Mouse (Mus musculus) erythroblast, embryonic 14.5 days (primary cell): ENCODE data around the gene Sox30. TPM values are rescaled to one million over a fixed set of nuclear protein-coding genes. Genes with fewer than 3 reads are reported as not detected.

Experiments used
- H3K27me3 ChIP-seq: 2 replicates; pipeline ENCODE4 v1.6.1; 2012; ENCODE audit warnings: inconsistent platforms; ENCODE audit not compliant: control insufficient read depth
- H3K36me3 ChIP-seq: 2 replicates; pipeline ENCODE4 v1.6.1; 2012; ENCODE audit warnings: mild to moderate bottlenecking, inconsistent platforms; ENCODE audit not compliant: control insufficient read depth
- H3K4me1 ChIP-seq: 2 replicates; pipeline ENCODE4 v1.6.1; 2012; ENCODE audit warnings: inconsistent platforms; ENCODE audit not compliant: control insufficient read depth
- H3K4me3 ChIP-seq: replicated peaks from 2 replicates; pipeline ENCODE3; 2012; ENCODE audit warnings: moderate library complexity, mild to moderate bottlenecking, inconsistent platforms
- H3K9me3 ChIP-seq: 2 replicates; pipeline ENCODE4 v1.6.1; 2012; ENCODE audit warnings: low read length, inconsistent platforms, mixed read lengths; ENCODE audit not compliant: control insufficient read depth
- GATA1 ChIP-seq: IDR thresholded peaks from 2 replicates; pipeline ENCODE4 v1.6.1; 2012; ENCODE audit warnings: low read length, inconsistent platforms, mixed read lengths
- TAL1 ChIP-seq: IDR thresholded peaks from 3 replicates; pipeline ENCODE4 v1.6.1; 2012; ENCODE audit warnings: low read length, inconsistent platforms, mixed read lengths
- polyA plus RNA-seq: library from polyadenylated mRNA; stranded (reverse); fragments of >175 nt; gene quantifications from 2 replicates; pipeline ENCODE4 v1.2.3, GENCODE M21; 2012

Sox30 gene
- polyA plus RNA-seq, 1 experiment: not detected

DNA sequence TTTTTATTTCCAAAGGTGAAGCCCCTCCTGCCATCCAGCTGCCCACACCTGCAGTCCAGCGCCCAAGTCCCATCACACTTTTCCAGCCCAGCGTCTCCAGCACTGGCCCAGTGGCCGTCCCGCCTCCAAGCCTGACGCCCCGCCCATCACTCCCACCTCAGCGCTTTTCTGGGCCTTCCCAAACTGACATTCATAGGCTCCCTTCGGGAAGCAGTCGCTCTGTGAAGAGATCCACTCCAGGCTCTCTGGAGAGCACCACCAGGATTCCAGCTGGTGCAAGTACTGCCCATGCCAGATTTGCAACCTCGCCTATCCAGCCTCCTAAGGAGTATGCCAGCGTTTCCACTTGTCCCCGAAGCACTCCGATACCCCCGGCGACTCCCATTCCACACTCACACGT lies 11.5 kb downstream of the Sox30 start:
- no peaks in the 10 kb centered on the region for H3K36me3 ChIP-seq
- TF ChIP-seq GATA1 (no peak), TAL1 (no peak)
- H3K27me3 ChIP-seq: peaks cover 7% of the 10 kb centered on the region
- H3K4me1 ChIP-seq: no peaks in the 10 kb centered on the region; the same call in 1 of the 2 replicates
- no peaks in the 10 kb centered on the region for H3K9me3 ChIP-seq
- no peak overlapping the region for H3K4me3 ChIP-seq

DNA sequence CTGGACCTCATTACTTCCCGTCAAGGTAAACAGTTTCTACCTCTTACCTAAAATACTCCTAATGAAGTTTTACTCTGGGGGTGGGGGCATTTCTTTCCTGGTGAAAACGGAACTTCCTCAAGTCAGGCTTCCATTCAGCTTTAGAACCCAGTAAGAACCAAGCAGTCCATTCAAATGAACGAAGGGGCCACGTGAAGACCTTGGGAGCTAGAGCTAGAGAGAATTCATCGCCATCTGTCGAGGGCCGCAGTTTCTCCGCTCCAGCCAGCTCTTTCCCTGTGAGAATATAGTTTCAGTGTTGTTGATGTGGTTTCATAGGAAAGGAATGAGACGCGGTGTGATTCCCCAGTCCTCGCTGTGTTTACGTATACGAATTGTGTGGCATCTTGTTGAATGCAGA lies 12.0 kb downstream of the Sox30 start:
- Histone ChIP-seq H3K36me3 (no peaks in the 10 kb centered on the region), H3K9me3 (no peaks in the 10 kb centered on the region), H3K27me3 (peaks cover 7% of the 10 kb centered on the region), H3K4me1 (no peaks in the 10 kb centered on the region; the same call in 1 of the 2 replicates), H3K4me3 (no peak overlapping the region)
- TF ChIP-seq TAL1 (no peak), GATA1 (no peak)

DNA sequence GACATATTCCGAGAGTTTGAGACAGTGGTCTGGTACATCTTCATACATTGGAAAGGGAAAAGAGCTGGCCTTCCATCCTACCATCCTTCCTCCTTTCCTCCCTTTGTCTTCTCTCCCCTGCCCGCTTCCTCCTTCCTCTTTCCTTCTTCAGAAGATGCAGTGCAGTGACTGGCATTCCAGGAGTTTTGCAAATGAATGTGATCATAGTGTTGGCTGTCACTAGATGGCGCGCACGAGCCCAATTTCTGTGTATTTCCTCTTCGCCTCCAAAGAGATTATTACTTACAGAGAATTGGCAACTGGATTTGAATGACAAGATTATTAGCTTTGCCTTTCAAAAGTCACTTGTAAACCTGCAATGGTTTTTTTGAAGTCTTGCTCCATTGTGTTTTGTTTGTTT lies 36.0 kb downstream of the Sox30 start:
- Histone ChIP-seq H3K4me3 (no peak overlapping the region), H3K9me3 (no peaks in the 10 kb centered on the region), H3K4me1 (no peaks in the 10 kb centered on the region), H3K36me3 (no peaks in the 10 kb centered on the region), H3K27me3 (no peaks in the 10 kb centered on the region)
- TF ChIP-seq GATA1 (no peak), TAL1 (no peak)

DNA sequence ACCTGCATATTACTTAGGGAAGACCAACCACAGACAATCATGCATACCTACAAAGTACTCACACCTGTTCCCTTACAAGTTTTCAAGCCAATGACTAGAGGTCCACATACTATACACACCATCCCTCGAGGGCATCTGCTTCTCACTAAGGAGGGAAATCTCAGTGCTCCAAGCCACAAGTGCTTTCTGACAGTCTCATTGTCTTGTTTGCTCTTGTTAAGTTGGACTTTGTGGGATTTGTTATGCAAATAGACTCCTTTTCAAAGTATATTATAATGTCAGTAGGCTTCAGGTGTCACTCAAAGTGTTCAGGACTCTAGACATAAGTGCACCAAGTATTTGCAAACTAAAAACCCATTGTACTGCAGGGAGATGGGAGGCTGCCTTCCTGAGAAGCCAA lies 40.1 kb downstream of the Sox30 start:
- H3K4me3 ChIP-seq: no peak overlapping the region
- H3K36me3 ChIP-seq: no peaks in the 10 kb centered on the region
- H3K4me1 ChIP-seq: no peaks in the 10 kb centered on the region
- no peaks in the 10 kb centered on the region for H3K9me3 ChIP-seq
- no peaks in the 10 kb centered on the region for H3K27me3 ChIP-seq
- TF ChIP-seq GATA1 (no peak), TAL1 (no peak)

DNA sequence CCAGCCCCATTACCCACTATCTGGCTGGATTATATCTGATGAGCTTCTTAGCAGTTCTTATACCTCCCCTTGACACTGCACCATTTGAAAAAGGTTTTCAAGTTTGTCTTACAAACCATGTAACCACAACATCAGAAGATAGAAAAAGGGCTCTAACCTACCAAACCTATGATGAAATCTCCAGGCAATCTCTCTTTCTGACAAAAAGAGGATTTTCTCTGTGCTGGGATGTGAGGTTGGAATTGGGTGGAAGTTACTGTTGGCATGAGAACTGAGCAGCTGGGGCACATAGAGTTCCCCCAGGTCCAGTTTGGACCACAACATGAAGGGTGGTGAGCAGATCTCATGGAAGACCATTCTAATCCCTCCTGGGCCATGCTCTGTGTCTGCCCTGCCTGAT lies 41.7 kb downstream of the Sox30 start:
- Histone ChIP-seq H3K4me1 (no peaks in the 10 kb centered on the region), H3K36me3 (no peaks in the 10 kb centered on the region)
- TF ChIP-seq GATA1: no peak
- no peak for TF ChIP-seq TAL1

DNA sequence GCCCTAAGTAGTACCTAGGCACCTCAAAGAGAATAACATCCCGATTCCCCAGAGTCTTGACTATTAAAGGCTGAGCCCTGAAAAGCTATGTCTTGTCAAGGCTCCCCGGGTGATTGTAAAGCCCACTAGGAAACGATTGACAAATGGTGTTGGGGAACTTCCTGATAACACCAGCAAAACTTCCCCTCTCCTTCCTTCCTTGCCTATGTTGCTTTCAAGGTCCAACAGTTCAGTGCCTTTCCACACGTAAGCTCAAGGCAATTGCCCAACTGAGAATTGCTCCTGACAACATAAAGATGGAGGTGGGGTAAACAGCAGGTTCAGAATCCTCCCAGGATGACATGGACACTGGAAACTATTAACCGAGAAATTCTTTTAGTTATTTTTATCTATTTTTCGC lies 42.9 kb downstream of the Sox30 start:
- Histone ChIP-seq H3K4me1 (no peaks in the 10 kb centered on the region), H3K9me3 (no peaks in the 10 kb centered on the region), H3K27me3 (no peaks in the 10 kb centered on the region), H3K4me3 (no peak overlapping the region), H3K36me3 (no peaks in the 10 kb centered on the region)
- TF ChIP-seq GATA1 (no peak), TAL1 (no peak)

More for the DNA sequence above, 41.7 kb downstream of the Sox30 start:
- Histone ChIP-seq H3K9me3 (no peaks in the 10 kb centered on the region), H3K27me3 (no peaks in the 10 kb centered on the region), H3K4me3 (no peak overlapping the region)

DNA sequence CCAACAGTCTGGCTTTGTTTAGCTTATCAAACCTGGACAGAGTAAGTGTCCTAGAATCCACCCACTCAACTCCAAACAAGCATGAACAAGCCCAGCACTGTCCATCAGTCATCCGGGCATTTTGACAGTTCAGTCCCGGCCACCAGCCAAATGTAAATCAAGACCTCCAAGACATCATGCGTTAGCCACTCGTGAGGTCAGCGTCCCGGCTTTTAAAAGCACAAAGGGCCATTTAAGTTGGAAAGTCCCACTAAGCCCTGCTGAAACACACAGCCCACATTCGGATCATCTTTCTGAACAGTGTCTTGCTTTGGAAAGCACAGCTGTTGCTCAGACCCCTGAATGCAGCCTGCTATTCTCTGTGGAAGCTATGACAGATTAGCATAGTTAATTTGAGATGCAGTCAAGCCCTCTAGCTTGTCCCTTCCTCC lies 45.9 kb downstream of the Sox30 start:
- Histone ChIP-seq H3K27me3 (no peaks in the 10 kb centered on the region), H3K36me3 (no peaks in the 10 kb centered on the region), H3K4me3 (no peak overlapping the region), H3K4me1 (no peaks in the 10 kb centered on the region), H3K9me3 (no peaks in the 10 kb centered on the region)
- TF ChIP-seq GATA1 (no peak), TAL1 (no peak)

DNA sequence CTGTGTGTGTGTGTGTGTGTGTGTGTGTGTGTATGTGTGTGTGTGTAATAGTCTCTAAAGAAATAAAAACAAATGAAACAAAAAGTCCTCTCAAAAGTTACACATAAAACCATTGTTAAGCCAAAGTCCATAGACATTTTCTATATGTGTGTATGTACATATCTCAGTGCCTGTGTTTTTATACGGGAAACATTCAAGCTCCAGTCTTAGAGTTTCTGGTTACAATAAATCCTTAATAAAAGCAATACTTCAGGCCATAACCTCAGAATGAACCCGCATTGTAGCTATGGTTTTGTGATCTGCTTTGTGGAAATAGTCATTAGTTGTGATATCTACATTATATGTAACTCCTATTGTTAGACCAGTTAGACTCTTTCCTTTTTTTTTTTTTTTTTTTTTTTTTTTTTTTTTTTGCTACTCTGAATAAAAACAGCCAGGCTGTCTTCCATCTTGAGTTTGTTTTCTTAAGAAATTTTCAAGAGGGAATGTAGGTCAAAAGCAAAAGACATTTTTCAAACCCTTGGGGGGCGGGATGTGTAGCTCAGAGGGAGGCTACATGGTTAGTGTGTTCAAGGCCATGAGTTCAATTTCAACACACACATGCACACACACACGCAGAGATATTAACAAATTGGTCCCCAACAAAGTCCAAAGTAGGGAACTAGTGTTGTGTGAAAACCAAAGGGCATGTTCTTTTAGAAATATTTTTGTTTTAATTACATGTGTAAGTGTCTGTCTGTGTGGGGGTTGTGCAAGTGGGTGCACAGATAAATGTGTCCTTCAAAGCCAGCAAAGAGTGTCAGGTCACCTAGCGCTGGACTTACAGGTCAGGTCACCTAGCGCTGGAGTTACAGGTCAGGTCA lies 48.1 kb downstream of the Sox30 start:
- Histone ChIP-seq H3K4me1 (no peaks in the 10 kb centered on the region), H3K4me3 (no peak overlapping the region), H3K9me3 (no peaks in the 10 kb centered on the region), H3K36me3 (no peaks in the 10 kb centered on the region), H3K27me3 (no peaks in the 10 kb centered on the region)
- TF ChIP-seq TAL1 (no peak; the same call in 2 of the 3 replicates), GATA1 (no peak)

DNA sequence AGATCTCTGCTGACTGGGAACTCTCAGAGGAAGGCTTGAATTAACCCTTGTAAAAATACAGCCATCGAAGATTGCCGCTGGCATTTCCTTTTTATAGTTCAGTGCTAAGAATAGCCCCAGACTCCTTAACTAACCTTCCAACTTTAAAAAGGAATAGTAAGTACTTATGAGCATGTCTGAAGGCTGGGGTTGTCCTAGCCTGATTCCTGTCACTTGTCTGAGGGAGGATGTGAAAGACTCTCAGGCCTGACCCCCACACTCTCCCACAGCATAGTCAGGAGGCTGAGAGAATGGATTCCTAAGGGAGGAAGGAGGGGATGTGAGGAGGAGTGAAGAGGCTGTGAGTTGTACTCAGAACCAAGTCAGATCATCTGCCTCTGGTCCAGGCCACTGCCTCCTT lies 49.4 kb downstream of the Sox30 start:
- Histone ChIP-seq H3K4me3 (no peak overlapping the region), H3K9me3 (no peaks in the 10 kb centered on the region), H3K36me3 (no peaks in the 10 kb centered on the region), H3K4me1 (no peaks in the 10 kb centered on the region), H3K27me3 (no peaks in the 10 kb centered on the region)
- TF ChIP-seq TAL1 (no peak), GATA1 (no peak)
